Mouse (Mus musculus) v-Abl transformed pro-B cells (cell line): ENCODE measurements at regions not wholly inside any gene's neighbourhood (a gene's known extent, or its start where the extent isn't known, plus 50 kb on each side); places are given as distances from the start of the nearest gene placed in this dataset.

Experiments
- in situ Hi-C, 2 experiments: fragments of 400-800 bp; cut with MboI; formaldehyde crosslinking; loops; one replicate each; pipeline ENCODE4 v1.15.1; 2025; ENCODE audit not compliant: unreplicated experiment in 2 of 2

- in situ Hi-C loops = no loop called here
These were observed 193.7 kb downstream of the Xxylt1 start for GRCm38 (mm10) chr16:30887536-30887935.

GRCm38 (mm10) chr16:30888556-30889323, 192.5 kb downstream of the Xxylt1 start:
- in situ Hi-C loops = no loop called here

- in situ Hi-C loops = no loop called here
These were observed 188.6 kb downstream of the Xxylt1 start for GRCm38 (mm10) chr16:30892606-30893005.

GRCm38 (mm10) chr16:30894086-30894485, 187.1 kb downstream of the Xxylt1 start:
- in situ Hi-C loops = no loop called here

- in situ Hi-C loops = no loop called here
These were observed 186.2 kb downstream of the Xxylt1 start for GRCm38 (mm10) chr16:30895021-30895420.

- in situ Hi-C loops = no loop called here
These were observed 183.9 kb downstream of the Xxylt1 start for GRCm38 (mm10) chr16:30897371-30897770.

- in situ Hi-C loops = no loop called here
These were observed 181.1 kb downstream of the Xxylt1 start for GRCm38 (mm10) chr16:30900121-30900520.

GRCm38 (mm10) chr16:30901309-30901708, 179.9 kb downstream of the Xxylt1 start:
- in situ Hi-C loops = no loop called here
